ENCODE assay signal across 9 mouse cellular contexts in the genomic region with DNA sequence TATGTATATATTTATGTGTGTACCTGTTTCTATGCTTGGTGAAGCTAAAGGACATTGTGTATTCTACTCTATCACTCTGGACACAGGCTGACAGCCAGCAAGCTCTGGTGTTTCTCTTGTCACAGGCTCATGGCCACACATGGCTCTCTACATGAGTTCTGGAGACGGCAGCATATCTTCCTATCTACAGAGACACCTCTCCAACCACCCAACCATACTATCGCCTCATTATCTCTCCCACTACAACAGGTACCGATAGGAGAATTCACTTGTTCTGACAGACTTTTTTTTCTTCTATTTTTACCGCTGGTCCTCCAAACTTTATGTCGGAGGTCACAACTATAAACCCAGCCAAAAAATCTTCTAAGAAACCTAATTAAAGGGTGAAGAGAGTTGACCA. TPM values are rescaled to one million over a fixed set of nuclear protein-coding genes. Genes with fewer than 3 reads are reported as not detected.
DNase-seq lines count a peak whose midpoint lies in the region; ATAC-seq and TF ChIP-seq lines count a peak whose summit lies in the region.
"Had no signal": no experiment of that assay in that cellular context is flagged by ENCODE, and none has a peak within 500 bp of the region (broad histone marks: within the 10 kb centered on the region; RNA-seq: fewer than 3 reads in every experiment).

No protein-coding gene starts in this region.

- 77% methylated on average over 5 of the region's 5 CpGs for WGBS in kidney, embryonic 14.5 days
- 87% methylated on average over 5 of the region's 5 CpGs for WGBS in embryonic facial prominence, embryonic 11.5 days
- WGBS in intestine, embryonic 15.5 days: 78% methylated on average over 5 of the region's 5 CpGs
- 88% methylated on average over 5 of the region's 5 CpGs for WGBS in midbrain, postnatal 0 days

- peak overlapping the region; percentile 59; the same call in 1 of the 2 replicates for H3K9ac ChIP-seq in kidney, embryonic 14.5 days (ENCODE audit: low read depth, low read length)
- no peak overlapping the region for H3K9ac ChIP-seq in embryonic facial prominence, embryonic 11.5 days (replicated peaks; ENCODE audit: low read length)
- no peak overlapping the region for H3K9ac ChIP-seq in intestine, embryonic 15.5 days
- no peak overlapping the region for H3K9ac ChIP-seq in midbrain, postnatal 0 days (replicated peaks; ENCODE audit: low read length, poor library complexity, severe bottlenecking)

- peak overlapping the region; percentile 53; the same call in 1 of the 2 replicates for H3K4me3 ChIP-seq in kidney, embryonic 14.5 days (ENCODE audit: low read length)
- peak overlapping the region; percentile 59; the same call in 1 of the 2 replicates for H3K4me3 ChIP-seq in embryonic facial prominence, embryonic 11.5 days (ENCODE audit: low read depth, low read length)
- H3K4me3 ChIP-seq in intestine, embryonic 15.5 days (replicated peaks): peak overlapping the region; percentile 80; the same call in 1 of the 2 replicates
- H3K4me3 ChIP-seq in midbrain, postnatal 0 days (ENCODE audit: low read depth, low read length): peak overlapping the region; percentile 75

- H3K4me2 ChIP-seq in kidney, embryonic 14.5 days (replicated peaks; ENCODE audit: low read depth, low read length): peak overlapping the region; percentile 43
- peak overlapping the region; percentile 42; the same call in 1 of the 2 replicates for H3K4me2 ChIP-seq in embryonic facial prominence, embryonic 11.5 days (ENCODE audit: low read depth, low read length)
- peak overlapping the region; percentile 81 for H3K4me2 ChIP-seq in intestine, embryonic 15.5 days (replicated peaks)
- peak overlapping the region; percentile 74 for H3K4me2 ChIP-seq in midbrain, postnatal 0 days (ENCODE audit: low read depth, low read length, poor library complexity, severe bottlenecking)

- no peak for ATAC-seq in kidney, embryonic 14.5 days (ENCODE audit: low FRiP score, low TSS enrichment)
- ATAC-seq in embryonic facial prominence, embryonic 11.5 days (replicated peaks; ENCODE audit: insufficient number of reproducible peaks, low FRiP score, low TSS enrichment, low read depth): no peak
- no peak for ATAC-seq in intestine, embryonic 15.5 days
- no peak for ATAC-seq in midbrain, postnatal 0 days (ENCODE audit: low FRiP score)

- no peaks in the 10 kb centered on the region for H3K9me3 ChIP-seq in kidney, embryonic 14.5 days (ENCODE audit: control insufficient read depth, low read length)
- no peaks in the 10 kb centered on the region for H3K9me3 ChIP-seq in embryonic facial prominence, embryonic 11.5 days (replicated peaks; ENCODE audit: control insufficient read depth, low read length)
- H3K9me3 ChIP-seq in intestine, embryonic 15.5 days: no peaks in the 10 kb centered on the region
- no peaks in the 10 kb centered on the region for H3K9me3 ChIP-seq in midbrain, postnatal 0 days (ENCODE audit: low read length)

- H3K4me1 ChIP-seq in kidney, embryonic 14.5 days (ENCODE audit: control insufficient read depth, insufficient read depth, low read length): no peaks in the 10 kb centered on the region
- H3K4me1 ChIP-seq in embryonic facial prominence, embryonic 11.5 days (ENCODE audit: control insufficient read depth, insufficient read depth, low read length): no peaks in the 10 kb centered on the region
- 0 out of 2 replicates have a peak, but pooled peaks cover 3% of the 10 kb centered on the region for H3K4me1 ChIP-seq in intestine, embryonic 15.5 days (replicated peaks)
- no peaks in the 10 kb centered on the region for H3K4me1 ChIP-seq in midbrain, postnatal 0 days (ENCODE audit: insufficient read depth, low read length)

- H3K36me3 ChIP-seq in kidney, embryonic 14.5 days (ENCODE audit: control insufficient read depth, insufficient read depth, low read length): peaks cover 8% of the 10 kb centered on the region; the same call in 1 of the 2 replicates
- no peaks in the 10 kb centered on the region for H3K36me3 ChIP-seq in embryonic facial prominence, embryonic 11.5 days (replicated peaks; ENCODE audit: control insufficient read depth, insufficient read depth, low read depth, low read length)
- 0 out of 2 replicates have a peak, but pooled peaks cover 2% of the 10 kb centered on the region for H3K36me3 ChIP-seq in intestine, embryonic 15.5 days
- no peaks in the 10 kb centered on the region; the same call in 1 of the 2 replicates for H3K36me3 ChIP-seq in midbrain, postnatal 0 days (ENCODE audit: insufficient read depth, low read length)

- no peaks in the 10 kb centered on the region for H3K27me3 ChIP-seq in kidney, embryonic 14.5 days (ENCODE audit: control insufficient read depth, insufficient read depth, low read length)
- no peaks in the 10 kb centered on the region for H3K27me3 ChIP-seq in embryonic facial prominence, embryonic 11.5 days (ENCODE audit: control insufficient read depth, insufficient read depth, low read length)
- no peaks in the 10 kb centered on the region for H3K27me3 ChIP-seq in intestine, embryonic 15.5 days (replicated peaks)
- H3K27me3 ChIP-seq in midbrain, postnatal 0 days (ENCODE audit: insufficient read depth, low read length): no peaks in the 10 kb centered on the region

- no peak for DNase-seq in kidney, adult 8-10 months
- DNase-seq in embryonic facial prominence, embryonic 11.5 days (ENCODE audit: low spot score): no peak
- no peak for DNase-seq in midbrain, postnatal 0 days (ENCODE audit: low spot score)
- DNase-seq in layer of hippocampus, adult 18-20 months (ENCODE audit: low spot score in 2 of 2): no peak
- DNase-seq in kidney, postnatal 10 days: no peak
- no peak for DNase-seq in cerebellum, adult 9-11 months
- DNase-seq: thymus, postnatal 36 days had no signal

- H3K27ac ChIP-seq in kidney, embryonic 14.5 days (ENCODE audit: low read depth, low read length): no peak overlapping the region
- H3K27ac ChIP-seq in embryonic facial prominence, embryonic 11.5 days (replicated peaks; ENCODE audit: low read depth, low read length): no peak overlapping the region
- no peak overlapping the region for H3K27ac ChIP-seq in intestine, embryonic 15.5 days
- no peak overlapping the region for H3K27ac ChIP-seq in midbrain, postnatal 0 days (ENCODE audit: low read depth, low read length)

- TF ChIP-seq CTCF in midbrain, postnatal 0 days (IDR thresholded peaks at IDR 0.05): no peak

RNA-seq across cellular contexts. Expression of a gene that starts 9.7 kb away (rescaled TPM):
- 29.1 and 33.5 TPM in 2 replicates for polyA plus RNA-seq in kidney, embryonic 14.5 days (2014; fragmentation: Nextera tagmentation; extraction: Ambion mirVana)
- polyA plus RNA-seq in embryonic facial prominence, embryonic 11.5 days (2014; fragmentation: Nextera tagmentation; extraction: Ambion mirVana): 33.4 and 35.8 TPM in 2 replicates
- 14.0 and 14.9 TPM in 2 replicates for polyA plus RNA-seq in intestine, embryonic 15.5 days (2015; fragmentation: Nextera tagmentation; extraction: Ambion mirVana)
- total RNA-seq in midbrain, postnatal 0 days (2014; rRNA removed): 26.9 and 31.2 TPM in 2 replicates
- polyA plus RNA-seq in midbrain, postnatal 0 days (2015; fragmentation: Nextera tagmentation; extraction: Ambion mirVana): 21.2 and 22.7 TPM in 2 replicates
- total RNA-seq in layer of hippocampus, adult 18-20 months (2021): 10 to 100 TPM; 26.6 to 29.2 TPM

RNA-seq across cellular contexts. Expression of a gene that starts 23.9 kb away (rescaled TPM):
- polyA plus RNA-seq in kidney, embryonic 14.5 days (2014; fragmentation: Nextera tagmentation; extraction: Ambion mirVana): 39.3 and 60.3 TPM in 2 replicates
- 65.3 and 70.5 TPM in 2 replicates for polyA plus RNA-seq in embryonic facial prominence, embryonic 11.5 days (2014; fragmentation: Nextera tagmentation; extraction: Ambion mirVana)
- polyA plus RNA-seq in intestine, embryonic 15.5 days (2015; fragmentation: Nextera tagmentation; extraction: Ambion mirVana): 88.6 and 91.5 TPM in 2 replicates
- 31.7 and 37.0 TPM in 2 replicates for total RNA-seq in midbrain, postnatal 0 days (2014; rRNA removed)
- 88.8 and 94.9 TPM in 2 replicates for polyA plus RNA-seq in midbrain, postnatal 0 days (2015; fragmentation: Nextera tagmentation; extraction: Ambion mirVana)
- 100 to 1,000 TPM in 1 of 2 experiments, 10 to 100 TPM in 1; 96.3 to 100 TPM for total RNA-seq in layer of hippocampus, adult 18-20 months (2021)

RNA-seq across cellular contexts. Expression of a gene that starts 24.5 kb away (rescaled TPM):
- polyA plus RNA-seq in kidney, embryonic 14.5 days (2014; fragmentation: Nextera tagmentation; extraction: Ambion mirVana): 43.1 and 71.8 TPM in 2 replicates
- polyA plus RNA-seq in embryonic facial prominence, embryonic 11.5 days (2014; fragmentation: Nextera tagmentation; extraction: Ambion mirVana): 95.4 and 102 TPM in 2 replicates
- polyA plus RNA-seq in intestine, embryonic 15.5 days (2015; fragmentation: Nextera tagmentation; extraction: Ambion mirVana): 58.1 and 62.9 TPM in 2 replicates
- total RNA-seq in midbrain, postnatal 0 days (2014; rRNA removed): 39.7 and 61.7 TPM in 2 replicates
- polyA plus RNA-seq in midbrain, postnatal 0 days (2015; fragmentation: Nextera tagmentation; extraction: Ambion mirVana): 61.4 and 64.8 TPM in 2 replicates
- total RNA-seq in layer of hippocampus, adult 18-20 months (2021): 10 to 100 TPM; 65.8 to 68.2 TPM

RNA-seq across cellular contexts. Expression of a gene that starts 31.6 kb away (rescaled TPM):
- polyA plus RNA-seq in kidney, embryonic 14.5 days (2014; fragmentation: Nextera tagmentation; extraction: Ambion mirVana): 216 and 266 TPM in 2 replicates
- polyA plus RNA-seq in embryonic facial prominence, embryonic 11.5 days (2014; fragmentation: Nextera tagmentation; extraction: Ambion mirVana): 431 and 442 TPM in 2 replicates
- polyA plus RNA-seq in intestine, embryonic 15.5 days (2015; fragmentation: Nextera tagmentation; extraction: Ambion mirVana): 94.0 and 108 TPM in 2 replicates
- total RNA-seq in midbrain, postnatal 0 days (2014; rRNA removed): 69.7 and 81.8 TPM in 2 replicates
- polyA plus RNA-seq in midbrain, postnatal 0 days (2015; fragmentation: Nextera tagmentation; extraction: Ambion mirVana): 122 and 141 TPM in 2 replicates
- 100 to 1,000 TPM; 144 to 147 TPM for total RNA-seq in layer of hippocampus, adult 18-20 months (2021)

RNA-seq across cellular contexts. Expression of a gene that starts 31.6 kb away (rescaled TPM):
- not detected in 2 replicates for polyA plus RNA-seq in kidney, embryonic 14.5 days (2014; fragmentation: Nextera tagmentation; extraction: Ambion mirVana)
- polyA plus RNA-seq in embryonic facial prominence, embryonic 11.5 days (2014; fragmentation: Nextera tagmentation; extraction: Ambion mirVana): 0.92 TPM in 1 of 2 replicates, not detected in the other
- polyA plus RNA-seq in intestine, embryonic 15.5 days (2015; fragmentation: Nextera tagmentation; extraction: Ambion mirVana): not detected in 2 replicates
- total RNA-seq in midbrain, postnatal 0 days (2014; rRNA removed): not detected in 2 replicates
- polyA plus RNA-seq in midbrain, postnatal 0 days (2015; fragmentation: Nextera tagmentation; extraction: Ambion mirVana): not detected in 2 replicates
- total RNA-seq in layer of hippocampus, adult 18-20 months (2021): 1 to 10 TPM in 1 of 2 experiments, not detected in 1; 1.4 TPM
